Mouse (Mus musculus) ES-Bruce4 (cell line): ENCODE data around the gene 1500009L16Rik.

Experiments used
- CTCF ChIP-seq: IDR thresholded peaks from one replicate; pipeline ENCODE4 v1.8.1; 2011; ENCODE audit warnings: low read depth, low read length
- EP300 ChIP-seq: IDR thresholded peaks from 2 replicates; pipeline ENCODE4 v1.6.1; 2011; ENCODE audit warnings: low read depth, low read length; ENCODE audit not compliant: insufficient read depth
- POLR2A ChIP-seq: IDR thresholded peaks from one replicate; pipeline ENCODE4 v1.8.1; 2011; ENCODE audit warnings: low read length; ENCODE audit not compliant: insufficient read depth

DNA sequence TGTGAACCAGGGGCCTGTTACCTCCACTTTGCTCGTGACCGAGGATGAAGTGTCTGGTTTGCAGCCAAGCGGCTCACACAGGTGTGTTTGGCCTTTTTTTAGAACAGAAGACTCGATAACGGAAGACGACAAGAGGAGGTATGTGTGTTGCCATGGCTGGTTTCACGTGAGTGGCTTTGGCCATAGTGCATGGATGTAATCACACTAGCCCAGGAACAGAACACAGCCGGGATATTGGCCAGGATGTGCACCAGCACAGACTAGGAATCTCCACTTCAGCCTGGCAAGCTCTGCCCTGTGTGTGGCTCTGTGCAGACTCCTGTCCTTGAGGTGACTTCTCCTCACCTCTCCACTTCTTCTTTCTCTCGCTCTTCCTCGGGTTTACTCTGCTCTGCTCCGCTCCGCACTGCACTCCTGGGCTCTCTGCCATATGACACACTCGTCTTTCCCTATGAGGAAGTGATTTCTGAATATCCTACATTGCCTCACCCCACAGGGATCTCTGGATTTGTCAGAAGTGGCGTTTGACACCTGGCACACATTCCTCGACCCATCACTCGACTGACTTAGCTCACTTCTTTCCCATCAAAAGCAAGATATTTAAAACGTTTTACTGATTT, 34.8 kb downstream of the 1500009L16Rik start:
- TF ChIP-seq CTCF: no peak
- no peak for TF ChIP-seq POLR2A
- no peak for TF ChIP-seq EP300
